Mouse (Mus musculus) brain, embryonic 14.5 days (tissue): ENCODE measurements around the gene Cyp11a1.

Source experiments
- CTCF ChIP-seq: fragments of 200-500 bp; IDR thresholded peaks from 2 replicates; pipeline ENCODE4 v1.5.1; 2012; ENCODE audit warnings: inconsistent platforms, mild to moderate bottlenecking, moderate library complexity, borderline replicate concordance; ENCODE audit not compliant: insufficient read depth, insufficient read length; ENCODE audit errors: extremely low read depth
- POLR2A ChIP-seq: fragments of 200-500 bp; IDR thresholded peaks from 2 replicates; pipeline ENCODE4 v1.6.1; 2012; ENCODE audit warnings: mild to moderate bottlenecking, inconsistent platforms, borderline replicate concordance; ENCODE audit not compliant: poor library complexity, insufficient read depth, insufficient read length, severe bottlenecking; ENCODE audit errors: extremely low read depth

DNA sequence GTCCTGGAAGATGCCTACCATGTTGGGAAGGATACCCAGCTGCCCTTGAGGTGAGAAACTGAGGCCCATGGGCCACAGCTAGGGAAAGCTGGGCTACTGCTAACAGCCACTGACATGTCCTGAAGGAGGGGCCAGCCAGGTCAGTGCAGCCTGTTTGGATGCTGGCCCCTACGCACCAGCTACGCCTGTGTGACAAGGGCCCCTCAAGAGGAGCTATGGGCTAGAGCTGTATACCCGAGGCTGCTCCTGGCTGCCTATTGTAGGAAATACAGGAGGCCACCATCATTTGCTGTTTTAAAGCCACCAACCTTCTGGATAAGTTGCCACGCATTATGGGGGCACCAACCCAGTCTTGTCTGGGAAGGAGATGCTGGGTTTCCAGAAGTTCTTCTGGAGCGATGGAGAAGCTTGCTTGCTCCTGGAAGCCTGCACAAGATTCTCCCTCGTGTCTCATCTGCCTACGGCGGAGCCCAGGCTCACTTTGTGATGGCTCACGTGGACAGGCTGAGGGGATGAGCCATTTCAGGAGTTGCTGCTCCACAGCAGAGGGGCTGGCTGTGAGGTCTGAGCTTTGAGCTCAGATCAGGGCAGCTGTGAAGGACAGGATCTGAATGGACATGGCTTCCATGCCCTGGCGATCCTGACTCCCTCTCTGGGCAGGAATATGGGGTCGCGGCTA lies 2.3 kb downstream of the Cyp11a1 start:
- TF ChIP-seq CTCF (no peak), POLR2A (no peak)
